Mouse (Mus musculus): Measurements from ENCODE around the gene Gnat3. TPM values are rescaled to one million over a fixed set of nuclear protein-coding genes. Genes with fewer than 3 reads are reported as not detected.

The Gnat3 gene
- total RNA-seq, 1 experiment from 2014 or later: not detected

GRCm38 (mm10) chr5:18004824-18005611, 42.7 kb downstream of the Gnat3 start:
- ATAC-seq (replicated peaks; ENCODE audit: low read depth, poor library complexity, severe bottlenecking): no peak

- no peak for ATAC-seq (replicated peaks; ENCODE audit: low read depth, poor library complexity, severe bottlenecking)
These were observed 43.8 kb downstream of the Gnat3 start for GRCm38 (mm10) chr5:18006157-18006556.

GRCm38 (mm10) chr5:18007067-18007466, 44.7 kb downstream of the Gnat3 start:
- peak; percentile 91 for ATAC-seq (replicated peaks; ENCODE audit: low read depth, poor library complexity, severe bottlenecking)

GRCm38 (mm10) chr5:18010301-18010700, 48.0 kb downstream of the Gnat3 start:
- ATAC-seq (replicated peaks; ENCODE audit: low read depth, poor library complexity, severe bottlenecking): no peak

- ATAC-seq (replicated peaks; ENCODE audit: low read depth, poor library complexity, severe bottlenecking): peak; percentile 70
These were observed 50.8 kb downstream of the Gnat3 start for GRCm38 (mm10) chr5:18013196-18013595.

- peak; percentile 81 for ATAC-seq (replicated peaks; ENCODE audit: low read depth, poor library complexity, severe bottlenecking)
These were observed 52.0 kb downstream of the Gnat3 start for GRCm38 (mm10) chr5:18014209-18014829.

GRCm38 (mm10) chr5:18023347-18023746, 61.0 kb downstream of the Gnat3 start:
- no peak for ATAC-seq (replicated peaks; ENCODE audit: low read depth, poor library complexity, severe bottlenecking)

- ATAC-seq (replicated peaks; ENCODE audit: low read depth, poor library complexity, severe bottlenecking): no peak
These were observed 65.2 kb downstream of the Gnat3 start for GRCm38 (mm10) chr5:18027531-18027930.

- peak; percentile 75 for ATAC-seq (replicated peaks; ENCODE audit: low read depth, poor library complexity, severe bottlenecking)
These were observed 73.7 kb downstream of the Gnat3 start for GRCm38 (mm10) chr5:18035848-18036638.

GRCm38 (mm10) chr5:18043022-18043421, 80.7 kb downstream of the Gnat3 start:
- peak; percentile 85 for ATAC-seq (replicated peaks; ENCODE audit: low read depth, poor library complexity, severe bottlenecking)

GRCm38 (mm10) chr5:18048841-18049240, 86.5 kb downstream of the Gnat3 start:
- no peak for ATAC-seq (replicated peaks; ENCODE audit: low read depth, poor library complexity, severe bottlenecking)

GRCm38 (mm10) chr5:18055323-18055722, 93.0 kb downstream of the Gnat3 start:
- no peak for ATAC-seq (replicated peaks; ENCODE audit: low read depth, poor library complexity, severe bottlenecking)

Other genes starting within 250 kb of the Gnat3 start
- 0.44 and 2.6 TPM in 2 replicates for gene Cd36, start 73.7 kb upstream of the Gnat3 start, total RNA-seq (2017)

All from common myeloid progenitor, adult 5-6 weeks (primary cell).